Mouse (Mus musculus) hindbrain, embryonic 11.5 days (tissue): ENCODE measurements around the gene Cenpm. TPM values are rescaled to one million over a fixed set of nuclear protein-coding genes. Genes with fewer than 3 reads are reported as not detected.

Experiments
- ATAC-seq: fragments of 200-750 bp; cut with Nextera tagmentation; 2 replicates; pipeline ENCODE4 v1.8.0; 2017; ENCODE audit warnings: mild to moderate bottlenecking, moderate TSS enrichment, moderate library complexity; ENCODE audit not compliant: low FRiP score
- DNase-seq: peaks from one replicate; pipeline ENCODE4 v3.0.0-alpha.2; 2015; ENCODE audit warnings: low spot score
- H3K27ac ChIP-seq: fragments of 300-500 bp; sonication (generic); 2 replicates; pipeline ENCODE4 v1.5.1; 2014; ENCODE audit warnings: mild to moderate bottlenecking, low read depth, low read length
- H3K27me3 ChIP-seq: fragments of 300-500 bp; sonication (generic); 2 replicates; pipeline ENCODE4 v1.6.1; 2014; ENCODE audit warnings: mild to moderate bottlenecking, low read length, moderate library complexity, mixed read lengths; ENCODE audit not compliant: control insufficient read depth, insufficient read depth
- H3K36me3 ChIP-seq: fragments of 300-500 bp; sonication (generic); 2 replicates; pipeline ENCODE4 v1.6.1; 2014; ENCODE audit warnings: mild to moderate bottlenecking, low read length, moderate library complexity, mixed read lengths; ENCODE audit not compliant: control insufficient read depth, insufficient read depth
- H3K4me1 ChIP-seq: fragments of 300-500 bp; sonication (generic); replicated peaks from 2 replicates; pipeline ENCODE4 v1.6.1; 2014; ENCODE audit warnings: low read length, mixed read lengths; ENCODE audit not compliant: control insufficient read depth, insufficient read depth
- H3K4me2 ChIP-seq: fragments of 300-500 bp; sonication (generic); replicated peaks from 2 replicates; pipeline ENCODE4 v1.6.1; 2014; ENCODE audit warnings: mild to moderate bottlenecking, low read depth, low read length
- H3K4me3 ChIP-seq: fragments of 300-500 bp; sonication (generic); 2 replicates; pipeline ENCODE4 v1.5.1; 2014; ENCODE audit warnings: low read depth, low read length
- H3K9ac ChIP-seq: fragments of 300-500 bp; sonication (generic); 2 replicates; pipeline ENCODE4 v1.6.1; 2014; ENCODE audit warnings: low read depth, low read length
- H3K9me3 ChIP-seq: fragments of 300-500 bp; sonication (generic); 2 replicates; pipeline ENCODE4 v1.6.1; 2016; ENCODE audit warnings: low read length; ENCODE audit not compliant: control insufficient read depth
- WGBS: fragments of 180-500 bp; shearing (Covaris S2); extraction: QIAGEN DNeasy Blood & Tissue Kit; methylation state at CpG from one replicate; pipeline ENCODE4 v1.1.7; 2014; 5-methylcytosine and 5-hydroxymethylcytosine counted together
- polyA plus RNA-seq: library from polyadenylated mRNA; unstranded; fragments of >200 nt; fragmentation: Nextera tagmentation; extraction: Ambion mirVana; gene quantifications from 2 replicates; pipeline ENCODE4 v1.2.1, GENCODE M21; 2014

Cenpm gene
- polyA plus RNA-seq, 1 experiment from 2014 or later = 78.1 TPM

DNA sequence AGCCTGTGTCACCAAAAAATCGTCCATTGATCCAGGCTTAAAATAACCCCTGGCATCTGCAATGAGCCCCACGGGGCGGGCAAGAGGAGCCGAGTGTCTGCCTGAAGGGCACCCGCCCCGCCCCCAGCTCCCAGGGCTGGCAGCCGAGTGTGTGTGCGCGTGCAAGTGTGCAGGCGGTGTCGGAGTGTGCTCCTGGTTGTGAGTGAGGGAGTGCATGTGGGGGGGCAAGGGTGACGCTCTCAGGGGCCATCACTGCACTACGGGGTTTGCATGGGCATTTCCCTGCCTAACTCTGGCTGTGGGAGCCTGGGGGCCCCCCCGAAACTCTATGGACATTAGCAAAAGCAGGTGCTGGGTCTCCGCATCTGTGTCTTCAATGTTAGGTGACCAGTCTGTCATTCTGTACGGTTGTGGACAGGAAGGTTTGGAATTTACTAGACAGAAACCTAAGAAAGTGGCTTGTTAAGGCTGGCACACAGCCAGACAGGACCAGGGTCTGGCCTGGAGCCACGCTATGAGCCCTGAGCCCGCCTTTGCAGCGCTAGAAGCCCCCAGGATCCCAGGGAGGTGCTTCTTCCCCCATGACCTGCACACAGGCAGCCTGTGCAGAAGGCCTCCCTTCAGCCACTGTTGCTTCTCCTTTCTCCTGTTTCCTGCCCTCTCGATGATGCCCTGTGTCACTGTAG lies 28.3 kb downstream of the Cenpm start:
- 40% methylated on average over 20 of the region's 20 CpGs for WGBS
- Histone ChIP-seq H3K36me3 (no peaks in the 10 kb centered on the region), H3K4me3 (no peak overlapping the region), H3K9me3 (no peaks in the 10 kb centered on the region), H3K27ac (no peak overlapping the region), H3K4me1 (peaks cover 17% of the 10 kb centered on the region; the same call in 1 of the 2 replicates), H3K27me3 (peaks cover 52% of the 10 kb centered on the region), H3K4me2 (no peak overlapping the region), H3K9ac (no peak overlapping the region)
- no peak for DNase-seq
- ATAC-seq = no peak

DNA sequence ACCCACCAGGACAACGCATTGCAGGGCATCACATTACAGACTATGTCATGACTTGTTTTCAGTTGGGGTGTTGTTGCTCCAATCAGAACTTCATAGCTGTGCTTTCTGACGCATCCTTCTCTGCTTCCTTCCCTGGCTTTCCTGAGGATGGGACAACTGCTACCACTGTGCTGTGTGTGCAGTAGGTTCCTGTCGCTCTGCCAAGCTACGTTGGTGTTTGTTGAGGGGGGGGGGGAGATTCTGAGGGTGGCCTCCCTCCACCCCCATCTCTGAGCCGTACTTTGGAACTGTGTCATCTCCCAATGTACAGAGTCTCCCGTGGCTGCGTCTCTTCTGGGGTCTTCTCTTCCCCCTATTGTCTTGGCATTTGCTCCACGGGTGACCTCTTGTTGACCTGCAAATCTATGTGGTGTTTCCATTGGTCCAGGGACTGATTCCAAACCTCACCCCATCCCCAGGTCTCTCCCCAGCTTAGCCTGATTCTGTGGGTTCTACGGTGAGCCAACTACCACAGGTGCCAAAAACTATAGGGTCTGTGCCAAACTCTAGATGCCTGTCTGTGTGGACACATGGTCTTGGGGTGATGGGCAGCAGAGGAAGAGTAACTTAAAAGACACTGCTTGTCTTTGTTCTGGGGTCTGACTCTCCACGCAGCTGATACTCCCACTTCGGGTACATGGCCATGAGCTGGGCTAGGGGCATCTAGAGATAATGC lies 29.1 kb downstream of the Cenpm start:
- H3K4me3 ChIP-seq = no peak overlapping the region
- 36% methylated on average over 9 of the region's 11 CpGs for WGBS
- peaks cover 60% of the 10 kb centered on the region for H3K27me3 ChIP-seq
- H3K4me2 ChIP-seq = no peak overlapping the region
- H3K9ac ChIP-seq = no peak overlapping the region
- DNase-seq (no peak), ATAC-seq (no peak)
- H3K27ac ChIP-seq = no peak overlapping the region
- H3K4me1 ChIP-seq = peaks cover 14% of the 10 kb centered on the region; the same call in 1 of the 2 replicates
- H3K36me3 ChIP-seq = no peaks in the 10 kb centered on the region
- H3K9me3 ChIP-seq = no peaks in the 10 kb centered on the region

DNA sequence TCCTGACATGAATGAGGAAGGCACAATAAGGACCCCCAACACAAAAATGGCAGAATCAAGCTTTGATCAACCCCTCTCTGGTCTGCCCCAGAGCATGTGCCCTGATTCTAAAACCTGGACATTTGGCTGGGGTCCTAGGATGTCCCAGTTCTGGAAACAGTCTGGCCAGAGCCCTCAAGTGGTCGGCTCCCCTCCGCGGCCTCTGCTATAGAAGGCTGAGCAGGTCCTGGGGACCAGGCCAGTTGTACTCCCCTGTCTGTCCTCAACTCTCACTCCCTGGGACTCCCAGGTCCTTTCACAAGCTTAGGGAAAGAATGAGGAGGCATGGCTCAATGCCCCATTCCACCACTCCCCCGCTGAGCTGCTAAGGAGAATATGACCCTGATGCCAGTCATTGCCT lies 31.3 kb downstream of the Cenpm start:
- ATAC-seq = no peak
- no peak overlapping the region for H3K4me3 ChIP-seq
- peaks cover 14% of the 10 kb centered on the region; the same call in 1 of the 2 replicates for H3K4me1 ChIP-seq
- H3K27ac ChIP-seq = no peak overlapping the region
- 6% methylated on average over 4 of the region's 4 CpGs for WGBS
- peaks cover 73% of the 10 kb centered on the region for H3K27me3 ChIP-seq
- no peak for DNase-seq
- no peaks in the 10 kb centered on the region for H3K9me3 ChIP-seq
- no peaks in the 10 kb centered on the region for H3K36me3 ChIP-seq
- H3K9ac ChIP-seq = no peak overlapping the region
- H3K4me2 ChIP-seq = no peak overlapping the region

DNA sequence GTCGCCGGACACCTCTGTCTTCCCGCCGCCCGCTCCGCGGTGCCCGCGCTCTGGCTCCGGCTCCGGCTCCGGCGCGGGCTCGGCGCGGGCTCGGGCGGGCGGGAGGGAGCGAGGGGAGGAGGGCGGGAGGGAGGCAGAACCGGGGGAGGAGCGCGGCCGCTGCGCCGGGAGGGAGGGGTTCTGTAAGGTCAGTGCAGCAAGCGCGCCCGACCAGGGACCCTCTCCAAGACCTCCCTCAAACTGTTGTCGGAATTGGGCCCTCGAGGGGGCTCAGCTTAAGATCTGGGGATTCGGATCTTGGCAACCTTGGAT lies 31.8 kb downstream of the Cenpm start, which contains the start of gene Shisa8:
TSS of gene Shisa8 (minus strand) at position 64 of the 312 bp plus-strand sequence.
- ATAC-seq = no peak
- Histone ChIP-seq H3K9ac (peak within 1 kb of the TSS; percentile 41; the same call in 1 of the 2 replicates), H3K9me3 (no peaks in the 10 kb centered on the region), H3K27ac (no peak within 1 kb of the TSS), H3K27me3 (peaks cover 73% of the 10 kb centered on the region), H3K36me3 (no peaks in the 10 kb centered on the region), H3K4me2 (peak within 1 kb of the TSS; percentile 49), H3K4me3 (peak within 1 kb of the TSS; percentile 33), H3K4me1 (peaks cover 14% of the 10 kb centered on the region; the same call in 1 of the 2 replicates)
- 2% methylated on average over 18 of the region's 34 CpGs for WGBS
- DNase-seq = peak; percentile 36

DNA sequence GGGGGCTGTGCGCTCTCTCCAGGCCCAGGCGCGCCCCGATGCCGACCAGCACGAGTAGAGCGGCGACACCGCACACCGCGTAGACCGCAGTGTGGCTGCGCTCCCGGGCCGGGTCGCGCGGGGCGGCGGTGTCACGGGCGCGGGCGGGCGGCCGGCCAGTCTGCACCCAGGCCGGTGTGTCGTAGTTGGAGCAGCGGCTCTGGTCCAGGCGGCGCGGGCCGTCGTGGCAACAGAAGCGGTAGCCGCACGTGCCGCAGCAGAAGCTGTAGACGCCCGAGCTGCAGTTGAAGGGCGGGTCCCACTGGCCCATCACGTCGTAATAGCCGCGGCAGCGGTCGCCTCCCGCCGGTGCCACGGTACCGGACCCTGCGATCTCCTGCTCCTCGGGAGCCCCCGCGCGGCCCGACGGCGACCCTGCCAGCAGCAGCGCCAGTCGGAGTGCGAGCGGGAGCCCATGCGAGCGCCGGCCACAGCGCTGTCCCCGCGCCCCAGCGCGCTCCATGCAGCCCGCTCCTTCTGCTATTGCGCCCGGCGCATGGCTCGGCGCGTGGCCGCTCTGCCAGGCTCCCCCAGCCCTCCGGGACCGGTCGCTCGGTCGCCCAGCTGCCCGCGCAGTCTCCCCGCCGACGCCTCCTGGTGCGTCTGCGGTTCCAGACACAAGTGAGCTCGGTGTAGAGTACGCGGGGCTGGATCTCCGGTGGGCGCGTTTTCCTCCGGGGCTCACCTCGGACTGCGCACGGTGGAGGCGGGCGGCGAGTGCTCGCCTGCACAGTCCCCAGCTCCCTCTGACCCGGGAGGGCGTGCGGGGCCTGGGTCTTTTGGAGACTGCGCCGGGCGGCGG lies 32.4 kb downstream of the Cenpm start:
- ATAC-seq = peak; percentile 53; the same call in 1 of the 2 replicates
- DNase-seq = peak; percentile 67
- Histone ChIP-seq H3K4me2 (peak overlapping the region; percentile 49), H3K9me3 (no peaks in the 10 kb centered on the region), H3K4me3 (peak overlapping the region; percentile 33), H3K27me3 (peaks cover 76% of the 10 kb centered on the region), H3K36me3 (no peaks in the 10 kb centered on the region), H3K27ac (no peak overlapping the region), H3K9ac (peak overlapping the region; percentile 41; the same call in 1 of the 2 replicates), H3K4me1 (peaks cover 14% of the 10 kb centered on the region; the same call in 1 of the 2 replicates)
- under 1% methylated on average over 97 of the region's 112 CpGs for WGBS

DNA sequence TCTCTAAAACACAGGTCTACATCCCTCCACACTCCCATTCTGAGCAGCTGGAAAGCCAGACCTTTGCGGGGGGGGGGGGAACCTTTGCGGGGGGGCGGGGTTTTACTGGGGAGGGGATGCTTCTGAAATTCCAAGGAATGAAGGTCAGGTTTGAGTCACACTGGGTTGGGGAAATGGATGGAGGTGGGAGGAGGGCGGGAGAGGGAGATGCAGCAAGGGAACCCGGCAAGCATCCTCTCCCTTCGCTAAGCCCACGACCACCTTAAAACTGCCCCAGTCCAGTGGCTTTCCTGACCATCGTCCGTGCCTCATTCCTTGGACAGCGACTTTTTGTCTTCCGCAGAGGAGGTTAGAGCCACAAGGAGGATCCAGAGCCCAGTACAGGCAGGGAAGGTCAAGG lies 33.3 kb downstream of the Cenpm start:
- Histone ChIP-seq H3K27me3 (peaks cover 78% of the 10 kb centered on the region), H3K27ac (no peak overlapping the region), H3K4me1 (peaks cover 14% of the 10 kb centered on the region), H3K4me3 (peak overlapping the region; percentile 33; the same call in 1 of the 2 replicates), H3K4me2 (peak overlapping the region; percentile 49; the same call in 1 of the 2 replicates), H3K9ac (no peak overlapping the region), H3K36me3 (no peaks in the 10 kb centered on the region), H3K9me3 (no peaks in the 10 kb centered on the region)
- ATAC-seq = no peak
- WGBS = 2% methylated on average over 11 of the region's 11 CpGs
- no peak for DNase-seq

DNA sequence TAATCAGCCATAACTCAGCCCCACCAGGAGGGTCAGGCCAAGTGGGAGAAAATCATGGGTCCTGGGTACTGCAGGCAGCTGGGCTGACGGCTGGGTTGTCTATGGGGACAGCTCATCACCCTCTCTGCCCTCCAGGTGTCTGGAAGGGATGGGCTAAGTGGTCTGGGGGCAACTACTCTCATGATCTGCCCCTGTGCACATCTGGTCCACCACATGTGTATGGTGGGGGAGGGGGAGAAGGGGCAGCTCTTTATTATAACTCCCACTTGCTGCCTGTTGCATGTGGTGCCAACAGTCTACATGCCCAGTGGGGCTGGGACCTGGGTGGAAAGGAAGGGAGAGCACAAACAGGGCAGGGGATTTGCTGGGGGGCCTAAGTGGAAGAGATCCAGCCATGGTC lies 33.7 kb downstream of the Cenpm start:
- peaks cover 77% of the 10 kb centered on the region for H3K27me3 ChIP-seq
- H3K4me3 ChIP-seq = no peak overlapping the region
- no peak overlapping the region for H3K27ac ChIP-seq
- no peak for ATAC-seq
- DNase-seq = no peak
- WGBS = 40% methylated on average over 1 of the region's 1 CpGs
- no peak overlapping the region for H3K4me2 ChIP-seq
- no peaks in the 10 kb centered on the region for H3K36me3 ChIP-seq
- no peaks in the 10 kb centered on the region for H3K9me3 ChIP-seq
- peaks cover 18% of the 10 kb centered on the region for H3K4me1 ChIP-seq
- H3K9ac ChIP-seq = no peak overlapping the region

DNA sequence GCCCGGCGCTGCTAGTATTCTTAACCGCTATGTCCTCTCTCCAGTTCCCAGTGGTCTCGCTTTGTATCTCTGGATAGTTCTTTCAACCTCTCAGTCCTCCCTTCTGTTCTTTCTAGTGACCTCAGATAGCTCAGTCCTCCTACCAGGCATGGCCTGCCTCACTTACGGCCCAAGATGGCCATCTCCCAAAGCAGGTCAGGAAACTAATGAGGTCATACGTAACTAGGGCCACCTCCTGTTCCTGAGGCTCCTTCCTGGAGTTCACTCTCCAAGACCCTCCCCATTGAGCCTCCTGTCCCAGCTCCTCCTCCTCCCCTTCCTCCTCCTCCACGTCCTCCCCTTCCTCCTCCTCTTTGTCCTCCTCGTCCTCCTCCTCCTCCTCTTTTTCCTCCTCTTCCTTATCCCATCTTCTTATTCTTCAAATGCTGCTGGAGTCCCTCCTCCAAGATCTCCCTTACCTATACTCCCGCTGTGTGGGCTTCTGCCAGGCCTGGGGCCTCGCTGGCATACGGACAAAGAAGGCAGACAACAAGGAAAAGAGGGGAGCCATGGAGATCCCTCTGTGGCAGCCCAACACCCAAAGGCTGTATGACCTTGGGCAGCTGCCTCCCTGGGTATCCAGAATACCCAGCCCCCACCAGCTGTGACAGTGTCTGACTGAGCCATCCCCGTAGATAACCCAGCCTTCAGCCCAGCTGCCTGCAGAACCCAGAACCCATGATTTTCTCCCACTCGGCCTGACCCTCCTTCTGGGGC lies 35.1 kb downstream of the Cenpm start:
- peaks cover 70% of the 10 kb centered on the region for H3K27me3 ChIP-seq
- peaks cover 19% of the 10 kb centered on the region for H3K4me1 ChIP-seq
- H3K9me3 ChIP-seq = no peaks in the 10 kb centered on the region
- H3K4me3 ChIP-seq = no peak overlapping the region
- ATAC-seq (no peak), DNase-seq (no peak)
- H3K4me2 ChIP-seq = no peak overlapping the region
- 80% methylated on average over 12 of the region's 13 CpGs for WGBS
- peaks cover 4% of the 10 kb centered on the region; the same call in 1 of the 2 replicates for H3K36me3 ChIP-seq
- no peak overlapping the region for H3K27ac ChIP-seq
- no peak overlapping the region for H3K9ac ChIP-seq
